ENCODE assay signal across 14 mouse cellular contexts in the genomic region with DNA sequence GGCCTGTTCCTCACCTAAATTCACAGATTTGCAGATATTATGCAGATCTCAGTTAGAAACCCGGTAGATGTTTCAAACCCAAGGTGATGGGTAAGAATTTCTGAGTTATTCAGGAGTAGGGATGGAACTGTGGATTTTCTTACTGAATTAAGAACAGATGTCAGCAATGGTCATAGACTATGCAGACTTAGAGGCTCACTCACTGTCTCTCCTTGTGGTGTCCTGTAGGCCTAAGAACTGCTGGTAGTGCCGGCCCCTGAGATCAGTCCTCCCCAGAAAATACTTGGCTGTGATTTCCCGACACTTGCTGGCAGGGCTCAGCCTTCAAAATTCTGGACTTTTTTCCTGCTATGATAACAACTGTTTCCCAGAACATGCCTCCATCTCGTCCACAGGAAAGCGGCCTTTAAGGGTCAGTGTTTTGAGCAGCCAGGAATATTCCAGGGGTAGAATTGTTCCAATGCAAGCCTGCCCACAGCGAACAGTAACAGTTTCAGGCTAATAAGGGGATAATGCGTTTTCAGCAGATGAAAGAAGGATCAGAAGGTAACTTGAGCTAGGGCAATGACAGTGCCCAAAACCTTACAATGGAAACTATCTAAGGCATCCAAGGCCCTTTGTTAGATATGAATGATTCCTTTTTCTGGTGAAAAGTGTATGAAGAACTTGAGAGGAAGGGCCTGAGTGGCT.
DNase-seq lines count a peak whose midpoint lies in the region; ATAC-seq lines count a peak whose summit lies in the region.
"Had no signal": no experiment of that assay in that cellular context is flagged by ENCODE, and none has a peak within 500 bp of the region (broad histone marks: within the 10 kb centered on the region; RNA-seq: fewer than 3 reads in every experiment).

No protein-coding gene starts in this region.

- H3K4me3 ChIP-seq in forebrain, embryonic 10.5 days: no peak overlapping the region
- no peak overlapping the region for H3K4me3 ChIP-seq in forebrain, embryonic 11.5 days (ENCODE audit: low read depth, low read length)
- H3K4me3 ChIP-seq in midbrain, embryonic 11.5 days (ENCODE audit: low read depth, low read length): no peak overlapping the region
- H3K4me3 ChIP-seq in midbrain, embryonic 16.5 days (ENCODE audit: low read depth, low read length): no peak overlapping the region
- H3K4me3 ChIP-seq in heart, embryonic 14.5 days (ENCODE audit: control insufficient read depth in 1 of 2, insufficient read depth in 1 of 2, low read depth in 1 of 2, low read length in 2 of 2): no peak overlapping the region
- no peak overlapping the region for H3K4me3 ChIP-seq in limb, embryonic 10.5 days
- H3K4me3 ChIP-seq: lung, embryonic 15.5 days had no signal

- H3K36me3 ChIP-seq in forebrain, embryonic 10.5 days (replicated peaks): no peaks in the 10 kb centered on the region
- no peaks in the 10 kb centered on the region for H3K36me3 ChIP-seq in forebrain, embryonic 11.5 days (ENCODE audit: control insufficient read depth, insufficient read depth, low read length)
- no peaks in the 10 kb centered on the region for H3K36me3 ChIP-seq in midbrain, embryonic 11.5 days (ENCODE audit: control insufficient read depth, insufficient read depth, low read length)
- no peaks in the 10 kb centered on the region for H3K36me3 ChIP-seq in midbrain, embryonic 16.5 days (ENCODE audit: control insufficient read depth, insufficient read depth, low read length)
- no peaks in the 10 kb centered on the region for H3K36me3 ChIP-seq in heart, embryonic 14.5 days (ENCODE audit: control insufficient read depth, insufficient read depth, low read length)
- no peaks in the 10 kb centered on the region for H3K36me3 ChIP-seq in limb, embryonic 10.5 days
- H3K36me3 ChIP-seq: lung, embryonic 15.5 days had no signal

- H3K9me3 ChIP-seq in forebrain, embryonic 10.5 days: no peaks in the 10 kb centered on the region
- H3K9me3 ChIP-seq in forebrain, embryonic 11.5 days (ENCODE audit: control insufficient read depth, low read length): no peaks in the 10 kb centered on the region
- H3K9me3 ChIP-seq in midbrain, embryonic 11.5 days (ENCODE audit: control insufficient read depth, low read length): no peaks in the 10 kb centered on the region
- no peaks in the 10 kb centered on the region for H3K9me3 ChIP-seq in midbrain, embryonic 16.5 days (replicated peaks; ENCODE audit: control insufficient read depth, low read length, poor library complexity, severe bottlenecking)
- H3K9me3 ChIP-seq in heart, embryonic 14.5 days (ENCODE audit: control insufficient read depth, low read length): no peaks in the 10 kb centered on the region
- H3K9me3 ChIP-seq in limb, embryonic 10.5 days (replicated peaks): no peaks in the 10 kb centered on the region
- H3K9me3 ChIP-seq: lung, embryonic 15.5 days had no signal

- H3K27ac ChIP-seq in forebrain, embryonic 10.5 days: peak overlapping the region; percentile 62
- no peak overlapping the region for H3K27ac ChIP-seq in forebrain, embryonic 11.5 days (ENCODE audit: low read depth, low read length)
- no peak overlapping the region for H3K27ac ChIP-seq in midbrain, embryonic 11.5 days (ENCODE audit: low read depth, low read length)
- no peak overlapping the region for H3K27ac ChIP-seq in midbrain, embryonic 16.5 days (ENCODE audit: low read length)
- H3K27ac ChIP-seq in heart, embryonic 14.5 days (replicated peaks in 1 of 2; ENCODE audit: control insufficient read depth in 1 of 2, insufficient read depth in 1 of 2, low read depth in 2 of 2, low read length in 2 of 2): peak overlapping the region; percentile 25 to 46
- H3K27ac ChIP-seq in limb, embryonic 10.5 days: peak overlapping the region; percentile 53; the same call in 1 of the 2 replicates
- H3K27ac ChIP-seq: lung, embryonic 15.5 days had no signal

- no peak for DNase-seq in forebrain, embryonic 10.5 days (ENCODE audit: extremely low spot score, low spot score)
- DNase-seq in forebrain, embryonic 11.5 days (ENCODE audit: low spot score): no peak
- DNase-seq in midbrain, embryonic 11.5 days (ENCODE audit: low spot score, missing footprints): peak; percentile 79
- no peak for DNase-seq in limb, embryonic 10.5 days (ENCODE audit: low spot score)
- no peak for DNase-seq in layer of hippocampus, adult 18-20 months (ENCODE audit: low spot score in 2 of 2)
- DNase-seq in left cerebral cortex, adult 8-10 months (ENCODE audit: low spot score in 2 of 2): no peak
- DNase-seq: cerebellum, adult 11 months; cerebellum, postnatal 36 days; gastrocnemius, postnatal 36 days had no signal

- no peak overlapping the region for H3K9ac ChIP-seq in forebrain, embryonic 11.5 days (ENCODE audit: low read length)
- no peak overlapping the region for H3K9ac ChIP-seq in midbrain, embryonic 11.5 days (ENCODE audit: low read length)
- H3K9ac ChIP-seq in midbrain, embryonic 16.5 days (ENCODE audit: low read depth, low read length): no peak overlapping the region
- H3K9ac ChIP-seq in heart, embryonic 14.5 days (ENCODE audit: low read length): no peak overlapping the region
- H3K9ac ChIP-seq: lung, embryonic 15.5 days had no signal

- H3K27me3 ChIP-seq in forebrain, embryonic 10.5 days (ENCODE audit: poor library complexity, severe bottlenecking): no peaks in the 10 kb centered on the region
- H3K27me3 ChIP-seq in forebrain, embryonic 11.5 days (ENCODE audit: control insufficient read depth, insufficient read depth, low read length): no peaks in the 10 kb centered on the region
- H3K27me3 ChIP-seq in midbrain, embryonic 11.5 days (ENCODE audit: control insufficient read depth, insufficient read depth, low read length): no peaks in the 10 kb centered on the region
- H3K27me3 ChIP-seq in midbrain, embryonic 16.5 days (ENCODE audit: control insufficient read depth, insufficient read depth, low read depth, low read length): no peaks in the 10 kb centered on the region
- H3K27me3 ChIP-seq in heart, embryonic 14.5 days (ENCODE audit: control insufficient read depth, insufficient read depth, low read length): no peaks in the 10 kb centered on the region
- H3K27me3 ChIP-seq in limb, embryonic 10.5 days (ENCODE audit: low read depth, poor library complexity, severe bottlenecking): no peaks in the 10 kb centered on the region
- H3K27me3 ChIP-seq: lung, embryonic 15.5 days; Patski had no signal

- H3K4me1 ChIP-seq in forebrain, embryonic 10.5 days: peaks cover 31% of the 10 kb centered on the region
- peaks cover 5% of the 10 kb centered on the region; the same call in 1 of the 2 replicates for H3K4me1 ChIP-seq in forebrain, embryonic 11.5 days (replicated peaks; ENCODE audit: control insufficient read depth, insufficient read depth, low read length)
- H3K4me1 ChIP-seq in midbrain, embryonic 11.5 days (ENCODE audit: control insufficient read depth, insufficient read depth, low read length): 0 out of 2 replicates have a peak, but pooled peaks cover 2% of the 10 kb centered on the region
- H3K4me1 ChIP-seq in midbrain, embryonic 16.5 days (ENCODE audit: control insufficient read depth, insufficient read depth, low read length): peaks cover 5% of the 10 kb centered on the region; the same call in 1 of the 2 replicates
- H3K4me1 ChIP-seq in heart, embryonic 14.5 days (ENCODE audit: control insufficient read depth in 2 of 2, insufficient read depth in 2 of 2, low read length in 2 of 2): peaks cover 0 to 2% of the 10 kb centered on the region in 2 experiments; a peak in 1 of 4 replicates
- peaks cover 15% of the 10 kb centered on the region for H3K4me1 ChIP-seq in limb, embryonic 10.5 days
- H3K4me1 ChIP-seq: lung, embryonic 15.5 days had no signal

- 53% methylated on average over 7 of the region's 7 CpGs for WGBS in forebrain, embryonic 10.5 days
- 47% methylated on average over 7 of the region's 7 CpGs for WGBS in forebrain, embryonic 11.5 days
- WGBS in midbrain, embryonic 11.5 days: 49% methylated on average over 7 of the region's 7 CpGs
- 45% methylated on average over 7 of the region's 7 CpGs for WGBS in midbrain, embryonic 16.5 days
- WGBS in heart, embryonic 14.5 days: 50% methylated on average over 7 of the region's 7 CpGs
- 71% methylated on average over 7 of the region's 7 CpGs for WGBS in limb, embryonic 10.5 days

- ATAC-seq in forebrain, embryonic 11.5 days (replicated peaks; ENCODE audit: low FRiP score): no peak
- ATAC-seq in midbrain, embryonic 11.5 days (ENCODE audit: low FRiP score): no peak
- ATAC-seq in midbrain, embryonic 16.5 days: no peak
- no peak for ATAC-seq in heart, embryonic 14.5 days (ENCODE audit: insufficient number of reproducible peaks, insufficient read depth, low FRiP score, low read depth)
- ATAC-seq: inflammation-experienced regulatory T-cells, adult 6 months; Patski had no signal

- H3K4me2 ChIP-seq in forebrain, embryonic 11.5 days (ENCODE audit: low read depth, low read length, severe bottlenecking): no peak overlapping the region
- no peak overlapping the region for H3K4me2 ChIP-seq in midbrain, embryonic 11.5 days
- H3K4me2 ChIP-seq in midbrain, embryonic 16.5 days (ENCODE audit: low read length): no peak overlapping the region
- H3K4me2 ChIP-seq in heart, embryonic 14.5 days (ENCODE audit: low read length): no peak overlapping the region
- H3K4me2 ChIP-seq: lung, embryonic 15.5 days had no signal

Comparison
In these comparisons a context has a peak if more than half of its experiments do, and no peak if none do; other contexts are left out.
1. H3K27ac ChIP-seq: peak in forebrain, embryonic 10.5 days (single experiment), heart, embryonic 14.5 days (2 of 2) and limb, embryonic 10.5 days (single experiment); none in forebrain, embryonic 11.5 days (single experiment), midbrain, embryonic 11.5 days (single experiment) and midbrain, embryonic 16.5 days (single experiment).